Mouse (Mus musculus): ENCODE data around the gene Cyp4f13.

- TF ChIP-seq POLR2A (IDR thresholded peaks at IDR 0.05; ENCODE audit: extremely low read depth, insufficient read depth, low read length) (no peak), CTCF (IDR thresholded peaks at IDR 0.05; ENCODE audit: low read depth, low read length) (no peak)
Measured at GRCm38 (mm10) chr17:32986301-32986700, 39.1 kb upstream of the Cyp4f13 start.

Measured in liver, adult 2 months (tissue).